Mouse (Mus musculus) ES-E14 (cell line): ENCODE measurements around the gene Arih2. TPM values are rescaled to one million over a fixed set of nuclear protein-coding genes. Genes with fewer than 3 reads are reported as not detected.

Experiments
- DNase-seq: peaks from one replicate; pipeline ENCODE4 v3.0.0-alpha.2; 2013; ENCODE audit warnings: low read depth, low spot score
- H3K27ac ChIP-seq: 2 replicates; pipeline ENCODE4 v1.5.1; 2012; ENCODE audit warnings: low read depth, mild to moderate bottlenecking, low read length, moderate library complexity, mixed read lengths; ENCODE audit not compliant: poor library complexity, insufficient read depth, severe bottlenecking
- H3K36me3 ChIP-seq: 2 replicates; pipeline ENCODE4 v1.6.1; 2012; ENCODE audit warnings: mild to moderate bottlenecking, low read length, moderate library complexity, mixed read lengths; ENCODE audit not compliant: control insufficient read depth, poor library complexity, insufficient read depth, severe bottlenecking
- H3K4me1 ChIP-seq, 2 experiments: fragments of 150-350 bp in 1 of 2; sonication (generic) in 1 of 2; 2 replicates each; pipeline ENCODE4 v1.6.1; 2012; ENCODE audit warnings: low read length in 2 of 2, mild to moderate bottlenecking in 1 of 2, mixed read lengths in 1 of 2; ENCODE audit not compliant: control insufficient read depth in 2 of 2, insufficient read depth in 2 of 2, poor library complexity in 1 of 2
- H3K4me3 ChIP-seq, 2 experiments: fragments of 150-350 bp in 1 of 2; sonication (generic) in 1 of 2; 2 replicates each; pipeline ENCODE4 v1.5.1; 2012; ENCODE audit warnings: low read length in 2 of 2, low read depth in 1 of 2, mild to moderate bottlenecking in 1 of 2, mixed read lengths in 1 of 2; ENCODE audit not compliant: insufficient read depth in 1 of 2, poor library complexity in 1 of 2, severe bottlenecking in 1 of 2
- H3K9ac ChIP-seq: 2 replicates; pipeline ENCODE4 v1.6.1; 2012; ENCODE audit warnings: low read depth, mild to moderate bottlenecking, low read length, mixed read lengths; ENCODE audit not compliant: poor library complexity, insufficient read depth, severe bottlenecking
- H3K9me3 ChIP-seq: fragments of 150-350 bp; sonication (generic); 2 replicates; pipeline ENCODE4 v1.6.1; 2012; ENCODE audit warnings: low read depth, mild to moderate bottlenecking, low read length; ENCODE audit not compliant: control insufficient read depth, insufficient read depth
- CHD2 ChIP-seq: IDR thresholded peaks from 2 replicates; pipeline ENCODE4 v1.6.1; 2014; ENCODE audit warnings: mild to moderate bottlenecking, low read depth, low read length, inconsistent platforms
- HCFC1 ChIP-seq: IDR thresholded peaks from 2 replicates; pipeline ENCODE4 v1.6.1; 2012; ENCODE audit warnings: low read length, inconsistent platforms, borderline replicate concordance; ENCODE audit not compliant: insufficient read depth
- MAFK ChIP-seq: IDR thresholded peaks from 2 replicates; pipeline ENCODE4 v1.6.1; 2014; ENCODE audit warnings: mild to moderate bottlenecking, low read depth, low read length, inconsistent platforms; ENCODE audit not compliant: insufficient read depth
- ZC3H11A ChIP-seq: IDR thresholded peaks from 2 replicates; pipeline ENCODE4 v1.6.1; 2012; ENCODE audit warnings: low read depth, mild to moderate bottlenecking, inconsistent platforms, low read length, borderline replicate concordance
- ZNF384 ChIP-seq: IDR thresholded peaks from 2 replicates; pipeline ENCODE4 v1.6.1; 2012; ENCODE audit warnings: low read depth, low read length, inconsistent platforms
- in situ Hi-C, 2 experiments: fragments of 600-800 bp; cut with MboI; formaldehyde crosslinking; loops; one replicate each; pipeline ENCODE4 v1.15.1; 2025; ENCODE audit warnings: low sequenced_read_pairs in 2 of 2, inconsistent platforms in 1 of 2; ENCODE audit not compliant: unreplicated experiment in 2 of 2
- total RNA-seq: library from RNA; depleted of rRNA; stranded (reverse); fragments of 300-350 nt; gene quantifications from 2 replicates; pipeline ENCODE4 v1.2.3, GENCODE M21; 2012; rRNA removed

Gene Arih2
- total RNA-seq, 1 experiment, result 128 TPM

DNA sequence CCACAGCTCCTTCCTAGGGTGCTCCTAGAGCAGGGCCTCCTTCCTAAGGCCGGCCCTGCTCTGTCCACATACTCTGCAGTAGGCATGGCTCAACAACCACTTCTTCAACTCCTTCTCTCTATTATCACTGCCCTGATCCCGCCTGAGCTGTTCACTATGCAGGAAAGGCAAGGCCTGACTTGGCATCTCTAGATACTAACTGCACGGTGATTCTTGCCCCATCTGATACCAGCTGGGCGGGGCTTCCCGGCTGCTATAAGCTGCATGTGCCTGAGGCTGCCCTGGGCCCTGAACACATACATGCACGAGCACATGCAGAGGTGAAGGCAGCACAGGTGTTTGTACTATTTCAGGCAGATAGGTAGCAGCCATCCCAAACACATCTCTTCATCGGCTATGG is 85.1 kb downstream of the Arih2 start:
- peaks cover 46% of the 10 kb centered on the region for H3K36me3 ChIP-seq
- H3K27ac ChIP-seq, result no peak overlapping the region
- H3K4me1 ChIP-seq, result peaks cover 7 to 8% of the 10 kb centered on the region in 2 experiments; a peak in 3 of 4 replicates
- H3K9me3 ChIP-seq, result no peaks in the 10 kb centered on the region
- in situ Hi-C loops, result no loop called here
- no peak overlapping the region for H3K4me3 ChIP-seq
- DNase-seq, result no peak
- TF ChIP-seq MAFK, result no peak
- TF ChIP-seq ZNF384, result no peak
- TF ChIP-seq HCFC1, result no peak
- TF ChIP-seq CHD2, result no peak
- TF ChIP-seq ZC3H11A, result no peak
- no peak overlapping the region for H3K9ac ChIP-seq

DNA sequence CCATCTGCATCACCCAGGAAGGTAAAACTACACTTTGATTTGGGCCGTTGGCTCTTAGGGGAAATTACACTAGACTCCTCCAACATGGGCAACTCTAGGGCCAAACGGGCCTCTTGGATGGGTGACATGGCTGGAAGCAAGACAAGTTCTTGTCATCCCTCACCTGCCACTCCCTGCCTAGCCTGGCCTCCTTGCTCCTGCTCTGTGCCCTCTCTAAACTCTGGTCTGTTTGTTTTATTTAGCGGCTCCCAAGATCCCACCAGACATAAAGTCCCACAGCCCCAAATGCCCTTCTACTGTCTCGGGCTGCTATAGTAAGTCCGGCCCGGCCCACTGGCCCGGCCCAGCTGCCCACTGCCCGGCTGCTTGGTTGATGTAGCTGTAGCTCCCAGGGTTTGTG is 85.5 kb downstream of the Arih2 start:
- peaks cover 3 to 8% of the 10 kb centered on the region in 2 experiments; a peak in 3 of 4 replicates for H3K4me1 ChIP-seq
- H3K27ac ChIP-seq, result no peak overlapping the region
- no peak overlapping the region for H3K4me3 ChIP-seq
- no peak overlapping the region for H3K9ac ChIP-seq
- H3K9me3 ChIP-seq, result no peaks in the 10 kb centered on the region
- DNase-seq, result no peak
- H3K36me3 ChIP-seq, result peaks cover 46% of the 10 kb centered on the region
- in situ Hi-C loops, result no loop called here
- TF ChIP-seq CHD2 (no peak), HCFC1 (no peak), MAFK (no peak), ZC3H11A (no peak), ZNF384 (no peak)

DNA sequence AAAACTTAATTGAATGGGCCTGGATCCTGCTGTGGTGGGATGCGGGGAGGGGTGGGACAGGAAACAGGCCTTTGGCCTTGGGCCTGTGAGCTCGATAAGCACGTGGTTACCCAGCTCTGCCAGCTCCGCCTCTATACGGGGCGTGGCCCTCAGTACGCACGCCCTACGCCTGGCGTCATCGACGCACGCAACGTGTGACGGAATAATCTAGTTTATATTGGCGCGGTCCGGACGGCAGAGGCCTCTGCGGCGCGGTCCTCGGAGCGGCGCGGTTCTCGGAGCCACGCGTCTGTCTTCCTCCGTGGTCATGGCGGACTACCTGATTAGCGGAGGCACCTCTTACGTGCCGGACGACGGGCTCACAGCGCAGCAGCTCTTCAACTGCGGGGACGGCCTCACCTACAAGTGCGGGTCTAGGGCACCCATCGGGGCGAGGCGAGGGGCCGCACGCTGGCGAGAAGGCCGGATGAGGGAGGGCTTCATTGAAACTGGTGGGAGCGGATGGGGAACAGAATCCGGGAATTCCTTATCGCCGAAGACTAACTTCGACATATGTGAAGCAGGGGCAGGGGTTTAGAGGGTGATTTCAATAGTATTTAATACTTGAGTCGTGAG is 88.9 kb downstream of the Arih2 start, which contains the start of gene Impdh2:
Gene Impdh2 (plus strand): TSS at position 60 of the 615 bp plus-strand sequence.
- peak within 1 kb of the TSS; percentile 93 for H3K9ac ChIP-seq
- TF ChIP-seq ZC3H11A (no peak), MAFK (no peak), HCFC1 (no peak), ZNF384 (no peak), CHD2 (no peak)
- peak within 1 kb of the TSS; percentile 70 for H3K27ac ChIP-seq
- in situ Hi-C loops, result no loop called here
- no peaks in the 10 kb centered on the region for H3K9me3 ChIP-seq
- H3K4me1 ChIP-seq, result peaks cover 3 to 5% of the 10 kb centered on the region in 2 experiments; a peak in 3 of 4 replicates
- H3K4me3 ChIP-seq, result peak within 1 kb of the TSS; percentile 82 to 85
- peak; percentile 98 for DNase-seq
- H3K36me3 ChIP-seq, result peaks cover 55% of the 10 kb centered on the region

DNA sequence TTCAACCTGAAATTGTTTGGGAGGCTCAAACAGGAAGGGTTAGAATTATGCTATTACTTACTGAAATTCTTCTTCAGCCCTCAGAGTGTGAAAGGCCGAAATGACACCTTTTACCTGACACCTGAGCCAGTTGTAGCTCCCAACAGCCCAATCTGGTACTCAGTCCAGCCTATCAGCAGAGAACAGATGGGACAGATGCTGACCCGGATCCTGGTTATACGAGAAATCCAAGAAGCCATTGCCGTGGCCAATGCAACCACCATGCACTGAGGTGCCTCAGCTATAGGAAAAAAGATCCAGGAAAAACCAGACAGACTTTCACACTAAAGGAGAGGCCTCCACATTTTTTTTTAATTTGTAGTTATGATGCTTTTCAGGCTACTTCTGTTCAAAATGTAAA is 90.0 kb downstream of the Arih2 start:
- peaks cover 47% of the 10 kb centered on the region for H3K36me3 ChIP-seq
- no peaks in the 10 kb centered on the region for H3K9me3 ChIP-seq
- no peak for TF ChIP-seq MAFK
- no peak for TF ChIP-seq HCFC1
- TF ChIP-seq CHD2, result no peak
- TF ChIP-seq ZNF384, result no peak
- no peak overlapping the region for H3K27ac ChIP-seq
- H3K4me3 ChIP-seq, result no peak overlapping the region
- DNase-seq, result no peak
- no peak overlapping the region for H3K9ac ChIP-seq
- in situ Hi-C loops, result no loop called here
- H3K4me1 ChIP-seq, result peaks cover 3 to 5% of the 10 kb centered on the region in 2 experiments; a peak in 3 of 4 replicates

Other genes with a start within 250 kb of the Arih2 start
- gene Ccdc36, start 220.9 kb downstream of the Arih2 start, total RNA-seq, result 1.4 and 1.7 TPM in 2 replicates
- not detected in 2 replicates for gene BC048562, start 212.9 kb downstream of the Arih2 start, total RNA-seq
- gene Ccdc71, start 188.9 kb downstream of the Arih2 start, total RNA-seq, result 16.7 and 18.6 TPM in 2 replicates
- 6.6 and 6.7 TPM in 2 replicates for gene Klhdc8b, start 187.8 kb downstream of the Arih2 start, total RNA-seq
- gene Lamb2, start 169.7 kb downstream of the Arih2 start, total RNA-seq, result 50.6 and 54.5 TPM in 2 replicates
- 92.1 and 126 TPM in 2 replicates for gene Usp19, start 158.8 kb downstream of the Arih2 start, total RNA-seq
- 393 and 450 TPM in 2 replicates for gene Qars, start 141.7 kb downstream of the Arih2 start, total RNA-seq
- 145 and 152 TPM in 2 replicates for gene Qrich1, start 132.6 kb downstream of the Arih2 start, total RNA-seq
- gene Impdh2, start 89.1 kb downstream of the Arih2 start, total RNA-seq, result 344 and 404 TPM in 2 replicates
- 36.6 and 57.3 TPM in 2 replicates for gene Ndufaf3, start 82.0 kb downstream of the Arih2 start, total RNA-seq
- 112 and 209 TPM in 2 replicates for gene Dalrd3, start 79.5 kb downstream of the Arih2 start, total RNA-seq
- gene Wdr6, start 70.6 kb downstream of the Arih2 start, total RNA-seq, result 56.9 and 78.8 TPM in 2 replicates
- gene P4htm, start 51.7 kb downstream of the Arih2 start, total RNA-seq, result 13.7 and 18.1 TPM in 2 replicates
- gene Slc25a20, start 12.7 kb upstream of the Arih2 start, total RNA-seq, result 42.0 and 59.4 TPM in 2 replicates
- 12.0 and 18.2 TPM in 2 replicates for gene Prkar2a, start 39.9 kb upstream of the Arih2 start, total RNA-seq
- 23.0 and 24.4 TPM in 2 replicates for gene Ip6k2, start 134.4 kb upstream of the Arih2 start, total RNA-seq
- gene Nckipsd, start 159.0 kb upstream of the Arih2 start, total RNA-seq, result 17.4 and 20.2 TPM in 2 replicates
- gene Celsr3, start 176.9 kb upstream of the Arih2 start, total RNA-seq, result 4.3 and 14.6 TPM in 2 replicates
- gene Slc26a6, start 203.9 kb upstream of the Arih2 start, total RNA-seq, result 15.1 and 19.8 TPM in 2 replicates